In the genomic region with DNA sequence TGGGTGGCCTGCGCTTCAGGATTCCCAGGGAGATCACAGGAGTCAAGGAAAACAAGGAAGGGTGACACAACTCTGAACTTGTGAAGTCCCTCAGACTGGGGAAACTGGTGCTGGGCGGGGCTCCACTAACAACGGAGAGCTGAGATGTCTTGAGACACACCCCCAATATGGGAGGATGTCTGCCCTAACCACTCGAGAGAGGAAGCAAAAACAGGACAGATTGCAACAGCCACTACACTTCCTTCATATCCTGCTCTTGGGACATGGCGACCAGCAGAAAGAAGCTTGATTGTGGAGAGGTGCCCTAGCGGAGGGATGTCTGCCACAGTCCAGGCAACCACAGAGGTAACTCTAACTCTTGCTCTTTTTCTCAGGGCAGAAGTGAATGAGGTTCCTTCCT, we compare ENCODE assay signal across 9 mouse cellular contexts. TPM values are rescaled to one million over a fixed set of nuclear protein-coding genes. Genes with fewer than 3 reads are reported as not detected.
A peak's percentile ranks its signal among the peaks of the same experiment; 100 is the strongest.
DNase-seq lines count a peak whose midpoint lies in the region; ATAC-seq and TF ChIP-seq lines count a peak whose summit lies in the region.
"Had no signal": no experiment of that assay in that cellular context is flagged by ENCODE, and none has a peak within 500 bp of the region (broad histone marks: within the 10 kb centered on the region; RNA-seq: fewer than 3 reads in every experiment).

Gene Arl11 (plus strand): TSS at position 161 of the 400 bp plus-strand sequence.

- H3K36me3 ChIP-seq in liver, embryonic 13.5 days = no peaks in the 10 kb centered on the region
- no peaks in the 10 kb centered on the region for H3K36me3 ChIP-seq in myocyte (ENCODE audit: control insufficient read depth, insufficient read depth)
- no peaks in the 10 kb centered on the region for H3K36me3 ChIP-seq in forebrain, embryonic 10.5 days (replicated peaks)
- no peaks in the 10 kb centered on the region for H3K36me3 ChIP-seq in forebrain, postnatal 0 days (ENCODE audit: insufficient read depth)

- ATAC-seq in liver, embryonic 13.5 days (ENCODE audit: low read depth) = no peak
- no peak for ATAC-seq in forebrain, postnatal 0 days

- TF ChIP-seq POLR2A in bone marrow macrophage, adult 2 months (IDR thresholded peaks at IDR 0.05; ENCODE audit: borderline replicate concordance, low read depth, low read length) = peak; percentile 77; the same call in 1 of the 2 replicates
- TF ChIP-seq POLR2A in myocyte (IDR thresholded peaks at IDR 0.05; ENCODE audit: insufficient read length, low read depth) = no peak

- peak within 1 kb of the TSS; percentile 32; the same call in 1 of the 2 replicates for H3K4me3 ChIP-seq in gastrocnemius, adult 2 months
- H3K4me3 ChIP-seq in bone marrow macrophage, adult 2 months (ENCODE audit: insufficient read depth, low read length) = peak within 1 kb of the TSS; percentile 75
- H3K4me3 ChIP-seq in liver, embryonic 13.5 days (replicated peaks) = no peak within 1 kb of the TSS
- no peak within 1 kb of the TSS for H3K4me3 ChIP-seq in myocyte
- H3K4me3 ChIP-seq in forebrain, embryonic 10.5 days = no peak within 1 kb of the TSS
- H3K4me3 ChIP-seq in forebrain, postnatal 0 days (ENCODE audit: low read depth, low read length) = no peak within 1 kb of the TSS

- TF ChIP-seq CTCF in gastrocnemius, adult 2 months (IDR thresholded peaks at IDR 0.05) = no peak
- TF ChIP-seq CTCF in bone marrow macrophage, adult 2 months (IDR thresholded peaks at IDR 0.05; ENCODE audit: low read depth, low read length) = no peak
- TF ChIP-seq CTCF in forebrain, postnatal 0 days (IDR thresholded peaks at IDR 0.05; ENCODE audit: low read depth) = no peak

- H3ac ChIP-seq in myocyte (ENCODE audit: control insufficient read depth, insufficient read length) = no peak within 1 kb of the TSS

- no peaks in the 10 kb centered on the region for H3K79me2 ChIP-seq in myocyte (ENCODE audit: control insufficient read depth, insufficient read depth)

- no peaks in the 10 kb centered on the region for H3K9me3 ChIP-seq in liver, embryonic 13.5 days (replicated peaks)
- H3K9me3 ChIP-seq in forebrain, embryonic 10.5 days = no peaks in the 10 kb centered on the region
- no peaks in the 10 kb centered on the region for H3K9me3 ChIP-seq in forebrain, postnatal 0 days (ENCODE audit: low read length)

- no peaks in the 10 kb centered on the region for H3K27me3 ChIP-seq in liver, embryonic 13.5 days
- peaks cover 1% of the 10 kb centered on the region for H3K27me3 ChIP-seq in myocyte (ENCODE audit: control insufficient read depth, insufficient read depth, insufficient read length)
- no peaks in the 10 kb centered on the region for H3K27me3 ChIP-seq in forebrain, embryonic 10.5 days (ENCODE audit: poor library complexity, severe bottlenecking)
- no peaks in the 10 kb centered on the region for H3K27me3 ChIP-seq in forebrain, postnatal 0 days (ENCODE audit: insufficient read depth, low read length)

- no peak within 1 kb of the TSS for H3K9ac ChIP-seq in liver, embryonic 13.5 days
- H3K9ac ChIP-seq in forebrain, postnatal 0 days = no peak within 1 kb of the TSS

- H3K4me1 ChIP-seq in bone marrow macrophage, adult 2 months (ENCODE audit: control insufficient read depth, insufficient read depth, low read length) = peaks cover 21% of the 10 kb centered on the region
- 0 out of 2 replicates have a peak, but pooled peaks cover 14% of the 10 kb centered on the region for H3K4me1 ChIP-seq in liver, embryonic 13.5 days (replicated peaks)
- peaks cover 6% of the 10 kb centered on the region; the same call in 1 of the 2 replicates for H3K4me1 ChIP-seq in forebrain, embryonic 10.5 days
- no peaks in the 10 kb centered on the region for H3K4me1 ChIP-seq in forebrain, postnatal 0 days (ENCODE audit: insufficient read depth)

- DNase-seq in gastrocnemius, adult 2 months = no peak
- no peak for DNase-seq in gastrocnemius, adult 8-10 months (ENCODE audit: low spot score in 2 of 2)
- DNase-seq in liver, embryonic 13.5 days = no peak
- no peak for DNase-seq in forebrain, embryonic 10.5 days (ENCODE audit: extremely low spot score, low spot score)
- no peak for DNase-seq in cerebellum, adult 11 months
- DNase-seq in forebrain, postnatal 0 days = no peak

- H3K27ac ChIP-seq in gastrocnemius, adult 2 months = no peak within 1 kb of the TSS
- H3K27ac ChIP-seq in bone marrow macrophage, adult 2 months (ENCODE audit: insufficient read depth, low read depth, low read length) = peak within 1 kb of the TSS; percentile 99
- H3K27ac ChIP-seq in liver, embryonic 13.5 days = 0 out of 2 replicates have a peak within 1 kb of the TSS, but pooled peaks have one; percentile 18
- no peak within 1 kb of the TSS for H3K27ac ChIP-seq in forebrain, embryonic 10.5 days
- H3K27ac ChIP-seq in forebrain, postnatal 0 days (ENCODE audit: low read depth, low read length) = no peak within 1 kb of the TSS

- 15% methylated on average over 6 of the region's 6 CpGs for WGBS in liver, embryonic 13.5 days (ENCODE audit: insufficient replicate concordance)
- 73% methylated on average over 6 of the region's 6 CpGs for WGBS in forebrain, embryonic 10.5 days
- WGBS in forebrain, postnatal 0 days = 78% methylated on average over 6 of the region's 6 CpGs

- intact Hi-C loops in gastrocnemius, adult 2 months (cut with DNase I) = no loop called here

- H3K4me2 ChIP-seq in liver, embryonic 13.5 days = peak within 1 kb of the TSS; percentile 26
- H3K4me2 ChIP-seq in myocyte (ENCODE audit: low read depth) = peak within 1 kb of the TSS; percentile 8
- no peak within 1 kb of the TSS for H3K4me2 ChIP-seq in forebrain, postnatal 0 days (ENCODE audit: low read depth)

TF ChIP-seq in myocyte, 11 proteins besides CTCF, POLR2A, EP300 and RAD21:
- TF ChIP-seq SRF (IDR thresholded peaks at IDR 0.05; ENCODE audit: control insufficient read depth, insufficient read length, low read depth) (no peak), CEBPB (IDR thresholded peaks at IDR 0.05; ENCODE audit: insufficient read depth, poor library complexity, severe bottlenecking) (no peak), REST (IDR thresholded peaks at IDR 0.05; ENCODE audit: insufficient read depth, insufficient read length) (no peak), MYOG (IDR thresholded peaks at IDR 0.05; ENCODE audit: control insufficient read depth in 1 of 3, insufficient read depth in 1 of 3, insufficient read length in 2 of 3, low read depth in 2 of 3) (no peak), POLR2AphosphoS2 (IDR thresholded peaks at IDR 0.05; ENCODE audit: insufficient read length, low read depth) (no peak), TCF3 (IDR thresholded peaks at IDR 0.05; ENCODE audit: insufficient read length, low read depth) (no peak), MAX (IDR thresholded peaks at IDR 0.05; ENCODE audit: low read depth) (no peak), TCF12 (IDR thresholded peaks at IDR 0.05; ENCODE audit: insufficient read depth, poor library complexity, severe bottlenecking) (no peak), E2F4 (IDR thresholded peaks at IDR 0.05; ENCODE audit: insufficient read depth) (no peak), MYOD1 (IDR thresholded peaks at IDR 0.05; ENCODE audit: control insufficient read depth in 1 of 3, insufficient read length in 2 of 3, low read depth in 2 of 3) (no peak), USF1 (IDR thresholded peaks at IDR 0.05; ENCODE audit: low read depth) (no peak)

RNA-seq across cellular contexts. Expression of gene Arl11, which starts in this region (rescaled TPM):
- total RNA-seq in gastrocnemius, adult 2 months (2021) = under 1 TPM; 0.54 to 0.56 TPM
- total RNA-seq in gastrocnemius, adult 8-10 months (2022) = under 1 TPM in 1 of 4 experiments, not detected in 3; 0.83 TPM
- 97.1 and 103 TPM in 2 replicates for polyA plus RNA-seq in bone marrow macrophage, adult 2 months (2012; ENCODE audit: insufficient read depth, insufficient read length, missing spikeins)
- 1.1 and 1.5 TPM in 2 replicates for polyA plus RNA-seq in liver, embryonic 13.5 days (2015; fragmentation: Nextera tagmentation; extraction: Ambion mirVana)
- polyA plus RNA-seq in myocyte (2012; fragmentation: generic; extraction: Trizol) = not detected
- polyA plus RNA-seq in forebrain, embryonic 10.5 days (2016; fragmentation: Nextera tagmentation; extraction: Ambion mirVana) = 0.19 and 0.31 TPM in 2 replicates
- total RNA-seq in forebrain, postnatal 0 days (2014; rRNA removed) = 0.23 and 0.57 TPM in 2 replicates
- polyA plus RNA-seq in forebrain, postnatal 0 days (2015; fragmentation: Nextera tagmentation; extraction: Ambion mirVana) = 0.54 and 0.62 TPM in 2 replicates
- polyA plus RNA-seq: C2C12 had no signal

Comparison
In these comparisons a context has a peak if more than half of its experiments do, and no peak if none do; other contexts are left out.
1. RNA of gene Arl11 (polyA plus RNA-seq): 97.1 to 103 TPM in bone marrow macrophage, adult 2 months; 1.1 to 1.5 TPM in liver, embryonic 13.5 days, 0.54 to 0.62 TPM in forebrain, postnatal 0 days, 0.19 to 0.31 TPM in forebrain, embryonic 10.5 days and not detected in myocyte (single experiment); every median in the first group is over 10 times any median in the second.
2. H3K27ac ChIP-seq: peak in bone marrow macrophage, adult 2 months (single experiment) and liver, embryonic 13.5 days (single experiment); none in gastrocnemius, adult 2 months (single experiment), forebrain, embryonic 10.5 days (single experiment) and forebrain, postnatal 0 days (single experiment).
3. H3K4me3 ChIP-seq: peak in gastrocnemius, adult 2 months (single experiment) and bone marrow macrophage, adult 2 months (single experiment); none in liver, embryonic 13.5 days (single experiment), myocyte (single experiment), forebrain, embryonic 10.5 days (single experiment) and forebrain, postnatal 0 days (single experiment).